Mouse (Mus musculus): Measurements from ENCODE around the gene Ccdc3. TPM values are rescaled to one million over a fixed set of nuclear protein-coding genes. Genes with fewer than 3 reads are reported as not detected.

The Ccdc3 gene
- total RNA-seq, 2 experiments from 2014 or later = 10.2 to 11.9 TPM

GRCm38 (mm10) chr2:5147907-5148306 is 10.3 kb downstream of the Ccdc3 start:
- no peak for DNase-seq (ENCODE audit: extremely low spot score in 1 of 2, low spot score in 2 of 2)

GRCm38 (mm10) chr2:5154711-5155110 is 17.1 kb downstream of the Ccdc3 start:
- no peak for DNase-seq (ENCODE audit: extremely low spot score in 1 of 2, low spot score in 2 of 2)
- intact Hi-C loops (cut with DNase I) = no loop called here

More at GRCm38 (mm10) chr2:5147907-5148306, 10.3 kb downstream of the Ccdc3 start:
- intact Hi-C loops (cut with DNase I) = no loop called here

GRCm38 (mm10) chr2:5160236-5160848 is 22.8 kb downstream of the Ccdc3 start:
- DNase-seq (ENCODE audit: extremely low spot score in 1 of 2, low spot score in 2 of 2) = no peak
- intact Hi-C loops (cut with DNase I) = loop anchor here (5.0 kb wide), 1 partner anchor 58 kb away; no protein-coding TSS in a partner anchor

GRCm38 (mm10) chr2:5161002-5161745 is 23.6 kb downstream of the Ccdc3 start:
- intact Hi-C loops (cut with DNase I) = loop anchor here (5.0 kb wide), 1 partner anchor 59 kb away; no protein-coding TSS in a partner anchor
- DNase-seq (ENCODE audit: extremely low spot score in 1 of 2, low spot score in 2 of 2) = no peak

GRCm38 (mm10) chr2:5161908-5162674 is 24.5 kb downstream of the Ccdc3 start:
- intact Hi-C loops (cut with DNase I) = loop anchor here (5.0 kb wide), 1 partner anchor 60 kb away; no protein-coding TSS in a partner anchor
- DNase-seq (ENCODE audit: extremely low spot score in 1 of 2, low spot score in 2 of 2) = no peak

GRCm38 (mm10) chr2:5162756-5163155 is 25.2 kb downstream of the Ccdc3 start:
- intact Hi-C loops (cut with DNase I) = loop anchor here (5.0 kb wide), 1 partner anchor 60 kb away; no protein-coding TSS in a partner anchor
- DNase-seq (ENCODE audit: extremely low spot score in 1 of 2, low spot score in 2 of 2) = no peak

GRCm38 (mm10) chr2:5165941-5166361 is 28.4 kb downstream of the Ccdc3 start:
- intact Hi-C loops (cut with DNase I) = no loop called here
- no peak for DNase-seq (ENCODE audit: extremely low spot score in 1 of 2, low spot score in 2 of 2)

- no peak for DNase-seq (ENCODE audit: extremely low spot score in 1 of 2, low spot score in 2 of 2)
- intact Hi-C loops (cut with DNase I) = no loop called here
Observed at GRCm38 (mm10) chr2:5166796-5167195, 29.2 kb downstream of the Ccdc3 start.

GRCm38 (mm10) chr2:5170815-5171214 is 33.2 kb downstream of the Ccdc3 start:
- DNase-seq (ENCODE audit: extremely low spot score in 1 of 2, low spot score in 2 of 2) = peak in 1 of 2 experiments; percentile 32
- intact Hi-C loops (cut with DNase I) = loop anchor here (2.0 kb wide), 1 partner anchor 74 kb away; no protein-coding TSS in a partner anchor

- intact Hi-C loops (cut with DNase I) = loop anchor here (2.0 kb wide), 1 partner anchor 75 kb away; no protein-coding TSS in a partner anchor
- DNase-seq (ENCODE audit: extremely low spot score in 1 of 2, low spot score in 2 of 2) = no peak
Observed at GRCm38 (mm10) chr2:5171301-5172000, 33.9 kb downstream of the Ccdc3 start.

GRCm38 (mm10) chr2:5172773-5173172 is 35.2 kb downstream of the Ccdc3 start:
- no peak for DNase-seq (ENCODE audit: extremely low spot score in 1 of 2, low spot score in 2 of 2)
- intact Hi-C loops (cut with DNase I) = no loop called here

- intact Hi-C loops (cut with DNase I) = no loop called here
- no peak for DNase-seq (ENCODE audit: extremely low spot score in 1 of 2, low spot score in 2 of 2)
Observed at GRCm38 (mm10) chr2:5174716-5175115, 37.1 kb downstream of the Ccdc3 start.

GRCm38 (mm10) chr2:5181462-5182443 is 44.2 kb downstream of the Ccdc3 start:
- intact Hi-C loops (cut with DNase I) = no loop called here
- no peak for DNase-seq (ENCODE audit: extremely low spot score in 1 of 2, low spot score in 2 of 2)

- DNase-seq (ENCODE audit: extremely low spot score in 1 of 2, low spot score in 2 of 2) = no peak
- intact Hi-C loops (cut with DNase I) = no loop called here
Observed at GRCm38 (mm10) chr2:5184166-5184565, 46.6 kb downstream of the Ccdc3 start.

- DNase-seq (ENCODE audit: extremely low spot score in 1 of 2, low spot score in 2 of 2) = no peak
- intact Hi-C loops (cut with DNase I) = no loop called here
Observed at GRCm38 (mm10) chr2:5185631-5186030, 48.1 kb downstream of the Ccdc3 start.

- DNase-seq (ENCODE audit: extremely low spot score in 1 of 2, low spot score in 2 of 2) = no peak
- intact Hi-C loops (cut with DNase I) = no loop called here
Observed at GRCm38 (mm10) chr2:5192156-5192555, 54.6 kb downstream of the Ccdc3 start.

- intact Hi-C loops (cut with DNase I) = no loop called here
- DNase-seq (ENCODE audit: extremely low spot score in 1 of 2, low spot score in 2 of 2) = no peak
Observed at GRCm38 (mm10) chr2:5193071-5193470, 55.5 kb downstream of the Ccdc3 start.

All from left cerebral cortex, postnatal 10 days (tissue).